Mouse (Mus musculus): ENCODE measurements around the gene Nhej1.

GRCm38 (mm10) chr1:75133421-75134207, 8.6 kb upstream of the Nhej1 start, which contains the start of gene Slc23a3:
- TF ChIP-seq POLR2A (IDR thresholded peaks at IDR 0.05; ENCODE audit: borderline replicate concordance, insufficient read depth, low read length) (no peak), CTCF (IDR thresholded peaks at IDR 0.05; ENCODE audit: borderline replicate concordance, insufficient read depth, low read depth, low read length) (no peak)

Measured in cerebellum, adult 2 months (tissue).